Mouse (Mus musculus): ENCODE data around the gene G6pc2. TPM values are rescaled to one million over a fixed set of nuclear protein-coding genes. Genes with fewer than 3 reads are reported as not detected.

The G6pc2 gene
- polyA plus RNA-seq, 1 experiment from 2014 or later: not detected

- ATAC-seq (replicated peaks; ENCODE audit: low FRiP score) (no peak), DNase-seq (ENCODE audit: low spot score) (no peak)
- H3K27me3 ChIP-seq (ENCODE audit: control insufficient read depth, insufficient read depth, low read length): no peaks in the 10 kb centered on the region
- no peaks in the 10 kb centered on the region for H3K4me1 ChIP-seq (replicated peaks; ENCODE audit: control insufficient read depth, insufficient read depth, low read length)
- H3K4me3 ChIP-seq (ENCODE audit: low read depth, low read length): no peak overlapping the region
- H3K9ac ChIP-seq (ENCODE audit: low read length): no peak overlapping the region
- no peaks in the 10 kb centered on the region for H3K36me3 ChIP-seq (ENCODE audit: control insufficient read depth, insufficient read depth, low read length)
- no peaks in the 10 kb centered on the region for H3K9me3 ChIP-seq (ENCODE audit: control insufficient read depth, low read length)
- H3K4me2 ChIP-seq (ENCODE audit: low read depth, low read length, severe bottlenecking): no peak overlapping the region
- no peak overlapping the region for H3K27ac ChIP-seq (ENCODE audit: low read depth, low read length)
These were observed 53.3 kb downstream of the G6pc2 start for GRCm38 (mm10) chr2:69264069-69264618.

- ATAC-seq (replicated peaks; ENCODE audit: low FRiP score): no peak
- Histone ChIP-seq H3K36me3 (ENCODE audit: control insufficient read depth, insufficient read depth, low read length) (no peaks in the 10 kb centered on the region), H3K4me3 (ENCODE audit: low read depth, low read length) (no peak overlapping the region), H3K4me1 (replicated peaks; ENCODE audit: control insufficient read depth, insufficient read depth, low read length) (no peaks in the 10 kb centered on the region), H3K4me2 (ENCODE audit: low read depth, low read length, severe bottlenecking) (no peak overlapping the region), H3K27ac (ENCODE audit: low read depth, low read length) (no peak overlapping the region), H3K9ac (ENCODE audit: low read length) (no peak overlapping the region), H3K9me3 (ENCODE audit: control insufficient read depth, low read length) (no peaks in the 10 kb centered on the region), H3K27me3 (ENCODE audit: control insufficient read depth, insufficient read depth, low read length) (no peaks in the 10 kb centered on the region)
- 14% methylated on average over 1 of the region's 1 CpGs for WGBS
- DNase-seq (ENCODE audit: low spot score): no peak
These were observed 65.0 kb downstream of the G6pc2 start for GRCm38 (mm10) chr2:69275875-69276274.

Other genes starting within 250 kb of the G6pc2 start
- 0.92 and 1.1 TPM in 2 replicates for gene Nostrin, start 75.3 kb upstream of the G6pc2 start, polyA plus RNA-seq (2014; fragmentation: Nextera tagmentation; extraction: Ambion mirVana)
- gene Spc25, start 4.9 kb upstream of the G6pc2 start, polyA plus RNA-seq (2014; fragmentation: Nextera tagmentation; extraction: Ambion mirVana): 241 and 280 TPM in 2 replicates
- not detected in 2 replicates for gene Abcb11, start 131.5 kb downstream of the G6pc2 start, polyA plus RNA-seq (2014; fragmentation: Nextera tagmentation; extraction: Ambion mirVana)
- not detected in 2 replicates for gene Dhrs9, start 169.4 kb downstream of the G6pc2 start, polyA plus RNA-seq (2014; fragmentation: Nextera tagmentation; extraction: Ambion mirVana)

Measured in forebrain, embryonic 11.5 days (tissue).